Mouse (Mus musculus): ENCODE measurements around the gene Pimreg. TPM values are rescaled to one million over a fixed set of nuclear protein-coding genes. Genes with fewer than 3 reads are reported as not detected.

Gene Pimreg
- total RNA-seq, 2 experiments from 2014 or later: 0.25 to 0.53 TPM

GRCm38 (mm10) chr11:72057166-72057565, 15.3 kb downstream of the Pimreg start:
- DNase-seq (ENCODE audit: low spot score in 2 of 2): no peak
- intact Hi-C loops (cut with DNase I): no loop called here

GRCm38 (mm10) chr11:72060416-72060815, 18.6 kb downstream of the Pimreg start:
- no peak for DNase-seq (ENCODE audit: low spot score in 2 of 2)
- intact Hi-C loops (cut with DNase I): no loop called here

GRCm38 (mm10) chr11:72061093-72061620, 19.3 kb downstream of the Pimreg start:
- intact Hi-C loops (cut with DNase I): no loop called here
- DNase-seq (ENCODE audit: low spot score in 2 of 2): no peak

GRCm38 (mm10) chr11:72064414-72064813, 22.6 kb downstream of the Pimreg start:
- intact Hi-C loops (cut with DNase I): no loop called here

GRCm38 (mm10) chr11:72065103-72065502, 23.3 kb downstream of the Pimreg start:
- intact Hi-C loops (cut with DNase I): no loop called here
- peak in 1 of 2 experiments; percentile 52 for DNase-seq (ENCODE audit: low spot score in 2 of 2)

More at GRCm38 (mm10) chr11:72064414-72064813, 22.6 kb downstream of the Pimreg start:
- no peak for DNase-seq (ENCODE audit: low spot score in 2 of 2)

- intact Hi-C loops (cut with DNase I): no loop called here
- no peak for DNase-seq (ENCODE audit: low spot score in 2 of 2)
These were observed 24.5 kb downstream of the Pimreg start for GRCm38 (mm10) chr11:72066330-72066729.

GRCm38 (mm10) chr11:72067326-72067725, 25.5 kb downstream of the Pimreg start:
- no peak for DNase-seq (ENCODE audit: low spot score in 2 of 2)
- intact Hi-C loops (cut with DNase I): no loop called here

GRCm38 (mm10) chr11:72068026-72068425, 26.2 kb downstream of the Pimreg start:
- peak; percentile 45 to 63 for DNase-seq (ENCODE audit: low spot score in 2 of 2)
- intact Hi-C loops (cut with DNase I): no loop called here

GRCm38 (mm10) chr11:72070733-72071132, 28.9 kb downstream of the Pimreg start:
- no peak for DNase-seq (ENCODE audit: low spot score in 2 of 2)
- intact Hi-C loops (cut with DNase I): no loop called here

GRCm38 (mm10) chr11:72072331-72072905, 30.6 kb downstream of the Pimreg start:
- intact Hi-C loops (cut with DNase I): no loop called here
- DNase-seq (ENCODE audit: low spot score in 2 of 2): no peak

GRCm38 (mm10) chr11:72074230-72074629, 32.4 kb downstream of the Pimreg start:
- peak in 1 of 2 experiments; percentile 66 for DNase-seq (ENCODE audit: low spot score in 2 of 2)

GRCm38 (mm10) chr11:72078056-72078455, 36.2 kb downstream of the Pimreg start:
- intact Hi-C loops (cut with DNase I): no loop called here
- DNase-seq (ENCODE audit: low spot score in 2 of 2): no peak

More at GRCm38 (mm10) chr11:72074230-72074629, 32.4 kb downstream of the Pimreg start:
- intact Hi-C loops (cut with DNase I): no loop called here

- intact Hi-C loops (cut with DNase I): no loop called here
- DNase-seq (ENCODE audit: low spot score in 2 of 2): no peak
These were observed 36.8 kb downstream of the Pimreg start for GRCm38 (mm10) chr11:72078647-72079046.

- intact Hi-C loops (cut with DNase I): no loop called here
These were observed 38.6 kb downstream of the Pimreg start for GRCm38 (mm10) chr11:72080461-72080860.

GRCm38 (mm10) chr11:72082601-72083000, 40.8 kb downstream of the Pimreg start:
- no peak for DNase-seq (ENCODE audit: low spot score in 2 of 2)
- intact Hi-C loops (cut with DNase I): no loop called here

More at GRCm38 (mm10) chr11:72080461-72080860, 38.6 kb downstream of the Pimreg start:
- no peak for DNase-seq (ENCODE audit: low spot score in 2 of 2)

- intact Hi-C loops (cut with DNase I): loop anchor here (2.0 kb wide), 1 partner anchor 46 kb away; no protein-coding TSS in a partner anchor
- peak in 1 of 2 experiments; percentile 90 for DNase-seq (ENCODE audit: low spot score in 2 of 2)
These were observed 42.5 kb downstream of the Pimreg start for GRCm38 (mm10) chr11:72084337-72084736.

GRCm38 (mm10) chr11:72086251-72087046, 44.6 kb downstream of the Pimreg start:
- intact Hi-C loops (cut with DNase I): no loop called here

GRCm38 (mm10) chr11:72092390-72092789, 50.6 kb downstream of the Pimreg start:
- intact Hi-C loops (cut with DNase I): no loop called here
- no peak for DNase-seq (ENCODE audit: low spot score in 2 of 2)

More at GRCm38 (mm10) chr11:72086251-72087046, 44.6 kb downstream of the Pimreg start:
- DNase-seq (ENCODE audit: low spot score in 2 of 2): peak; percentile 73 to 90

GRCm38 (mm10) chr11:72094442-72094841, 52.6 kb downstream of the Pimreg start:
- intact Hi-C loops (cut with DNase I): no loop called here
- DNase-seq (ENCODE audit: low spot score in 2 of 2): no peak

- intact Hi-C loops (cut with DNase I): no loop called here
- no peak for DNase-seq (ENCODE audit: low spot score in 2 of 2)
These were observed 54.2 kb downstream of the Pimreg start for GRCm38 (mm10) chr11:72095994-72096393.

Data from left cerebral cortex, postnatal 25 days (tissue).